Mouse (Mus musculus): Measurements from ENCODE around the gene Pcbp4. TPM values are rescaled to one million over a fixed set of nuclear protein-coding genes. Genes with fewer than 3 reads are reported as not detected.

Gene Pcbp4
- polyA plus RNA-seq, 1 experiment from 2014 or later = 300 TPM

GRCm38 (mm10) chr9:106477649-106478048 lies 24.6 kb downstream of the Pcbp4 start:
- H3K27ac ChIP-seq (ENCODE audit: low read depth, low read length) = no peak overlapping the region

GRCm38 (mm10) chr9:106478101-106478500 lies 25.0 kb downstream of the Pcbp4 start:
- ATAC-seq (replicated peaks; ENCODE audit: low FRiP score) (no peak), DNase-seq (ENCODE audit: low spot score) (peak; percentile 46)
- no peak overlapping the region for H3K27ac ChIP-seq (ENCODE audit: low read depth, low read length)
- H3K36me3 ChIP-seq (ENCODE audit: control insufficient read depth, insufficient read depth, low read length) = no peaks in the 10 kb centered on the region; the same call in 1 of the 2 replicates
- peak overlapping the region; percentile 76 for H3K4me2 ChIP-seq (ENCODE audit: low read depth, low read length, severe bottlenecking)
- H3K4me3 ChIP-seq (ENCODE audit: low read depth, low read length) = peak overlapping the region; percentile 70
- no peaks in the 10 kb centered on the region for H3K9me3 ChIP-seq (ENCODE audit: control insufficient read depth, low read length)
- H3K9ac ChIP-seq (ENCODE audit: low read length) = peak overlapping the region; percentile 64
- WGBS = 84% methylated on average over 9 of the region's 9 CpGs
- peaks cover 12% of the 10 kb centered on the region for H3K4me1 ChIP-seq (replicated peaks; ENCODE audit: control insufficient read depth, insufficient read depth, low read length)
- H3K27me3 ChIP-seq (ENCODE audit: control insufficient read depth, insufficient read depth, low read length) = no peaks in the 10 kb centered on the region

More at GRCm38 (mm10) chr9:106477649-106478048, 24.6 kb downstream of the Pcbp4 start:
- peak overlapping the region; percentile 64 for H3K9ac ChIP-seq (ENCODE audit: low read length)
- no peaks in the 10 kb centered on the region for H3K9me3 ChIP-seq (ENCODE audit: control insufficient read depth, low read length)
- H3K36me3 ChIP-seq (ENCODE audit: control insufficient read depth, insufficient read depth, low read length) = no peaks in the 10 kb centered on the region; the same call in 1 of the 2 replicates
- peak overlapping the region; percentile 76 for H3K4me2 ChIP-seq (ENCODE audit: low read depth, low read length, severe bottlenecking)
- peaks cover 12% of the 10 kb centered on the region for H3K4me1 ChIP-seq (replicated peaks; ENCODE audit: control insufficient read depth, insufficient read depth, low read length)
- no peak for DNase-seq (ENCODE audit: low spot score)
- peak overlapping the region; percentile 70 for H3K4me3 ChIP-seq (ENCODE audit: low read depth, low read length)
- no peak for ATAC-seq (replicated peaks; ENCODE audit: low FRiP score)
- 7% methylated on average over 16 of the region's 16 CpGs for WGBS
- no peaks in the 10 kb centered on the region for H3K27me3 ChIP-seq (ENCODE audit: control insufficient read depth, insufficient read depth, low read length)

GRCm38 (mm10) chr9:106480541-106480940 lies 27.4 kb downstream of the Pcbp4 start:
- 97% methylated on average over 7 of the region's 7 CpGs for WGBS
- no peak overlapping the region for H3K27ac ChIP-seq (ENCODE audit: low read depth, low read length)
- H3K36me3 ChIP-seq (ENCODE audit: control insufficient read depth, insufficient read depth, low read length) = no peaks in the 10 kb centered on the region; the same call in 1 of the 2 replicates

GRCm38 (mm10) chr9:106481075-106481474 lies 28.0 kb downstream of the Pcbp4 start:
- Histone ChIP-seq H3K4me2 (ENCODE audit: low read depth, low read length, severe bottlenecking) (no peak overlapping the region), H3K4me3 (ENCODE audit: low read depth, low read length) (no peak overlapping the region), H3K36me3 (ENCODE audit: control insufficient read depth, insufficient read depth, low read length) (no peaks in the 10 kb centered on the region; the same call in 1 of the 2 replicates), H3K4me1 (replicated peaks; ENCODE audit: control insufficient read depth, insufficient read depth, low read length) (peaks cover 10% of the 10 kb centered on the region), H3K9me3 (ENCODE audit: control insufficient read depth, low read length) (no peaks in the 10 kb centered on the region), H3K9ac (ENCODE audit: low read length) (no peak overlapping the region), H3K27ac (ENCODE audit: low read depth, low read length) (no peak overlapping the region), H3K27me3 (ENCODE audit: control insufficient read depth, insufficient read depth, low read length) (no peaks in the 10 kb centered on the region)
- ATAC-seq (replicated peaks; ENCODE audit: low FRiP score) = no peak
- WGBS = 93% methylated on average over 15 of the region's 15 CpGs
- DNase-seq (ENCODE audit: low spot score) = no peak

More at GRCm38 (mm10) chr9:106480541-106480940, 27.4 kb downstream of the Pcbp4 start:
- Histone ChIP-seq H3K4me2 (ENCODE audit: low read depth, low read length, severe bottlenecking) (no peak overlapping the region), H3K9ac (ENCODE audit: low read length) (no peak overlapping the region), H3K4me1 (replicated peaks; ENCODE audit: control insufficient read depth, insufficient read depth, low read length) (peaks cover 10% of the 10 kb centered on the region), H3K4me3 (ENCODE audit: low read depth, low read length) (no peak overlapping the region), H3K9me3 (ENCODE audit: control insufficient read depth, low read length) (no peaks in the 10 kb centered on the region), H3K27me3 (ENCODE audit: control insufficient read depth, insufficient read depth, low read length) (no peaks in the 10 kb centered on the region)
- DNase-seq (ENCODE audit: low spot score) = no peak
- ATAC-seq (replicated peaks; ENCODE audit: low FRiP score) = no peak

GRCm38 (mm10) chr9:106481676-106482075 lies 28.6 kb downstream of the Pcbp4 start:
- Histone ChIP-seq H3K4me1 (replicated peaks; ENCODE audit: control insufficient read depth, insufficient read depth, low read length) (peaks cover 5% of the 10 kb centered on the region; the same call in 1 of the 2 replicates), H3K27me3 (ENCODE audit: control insufficient read depth, insufficient read depth, low read length) (no peaks in the 10 kb centered on the region), H3K27ac (ENCODE audit: low read depth, low read length) (no peak overlapping the region), H3K36me3 (ENCODE audit: control insufficient read depth, insufficient read depth, low read length) (no peaks in the 10 kb centered on the region; the same call in 1 of the 2 replicates), H3K9me3 (ENCODE audit: control insufficient read depth, low read length) (no peaks in the 10 kb centered on the region), H3K4me3 (ENCODE audit: low read depth, low read length) (no peak overlapping the region), H3K4me2 (ENCODE audit: low read depth, low read length, severe bottlenecking) (no peak overlapping the region), H3K9ac (ENCODE audit: low read length) (no peak overlapping the region)
- ATAC-seq (replicated peaks; ENCODE audit: low FRiP score) (no peak), DNase-seq (ENCODE audit: low spot score) (no peak)
- WGBS = 93% methylated on average over 13 of the region's 13 CpGs

- Histone ChIP-seq H3K36me3 (ENCODE audit: control insufficient read depth, insufficient read depth, low read length) (no peaks in the 10 kb centered on the region; the same call in 1 of the 2 replicates), H3K9ac (ENCODE audit: low read length) (no peak overlapping the region), H3K9me3 (ENCODE audit: control insufficient read depth, low read length) (no peaks in the 10 kb centered on the region), H3K4me2 (ENCODE audit: low read depth, low read length, severe bottlenecking) (no peak overlapping the region), H3K4me1 (replicated peaks; ENCODE audit: control insufficient read depth, insufficient read depth, low read length) (peaks cover 5% of the 10 kb centered on the region; the same call in 1 of the 2 replicates), H3K27ac (ENCODE audit: low read depth, low read length) (no peak overlapping the region), H3K27me3 (ENCODE audit: control insufficient read depth, insufficient read depth, low read length) (no peaks in the 10 kb centered on the region), H3K4me3 (ENCODE audit: low read depth, low read length) (no peak overlapping the region)
- WGBS = 91% methylated on average over 17 of the region's 17 CpGs
- ATAC-seq (replicated peaks; ENCODE audit: low FRiP score) = no peak
- no peak for DNase-seq (ENCODE audit: low spot score)
These were observed 29.6 kb downstream of the Pcbp4 start for GRCm38 (mm10) chr9:106482578-106483115.

- no peak overlapping the region for H3K27ac ChIP-seq (ENCODE audit: low read depth, low read length)
- no peaks in the 10 kb centered on the region for H3K27me3 ChIP-seq (ENCODE audit: control insufficient read depth, insufficient read depth, low read length)
- no peak overlapping the region for H3K9ac ChIP-seq (ENCODE audit: low read length)
- ATAC-seq (replicated peaks; ENCODE audit: low FRiP score) (no peak), DNase-seq (ENCODE audit: low spot score) (no peak)
- H3K4me1 ChIP-seq (replicated peaks; ENCODE audit: control insufficient read depth, insufficient read depth, low read length) = peaks cover 1% of the 10 kb centered on the region; the same call in 1 of the 2 replicates
- no peak overlapping the region for H3K4me2 ChIP-seq (ENCODE audit: low read depth, low read length, severe bottlenecking)
- H3K9me3 ChIP-seq (ENCODE audit: control insufficient read depth, low read length) = no peaks in the 10 kb centered on the region
- H3K4me3 ChIP-seq (ENCODE audit: low read depth, low read length) = no peak overlapping the region
- no peaks in the 10 kb centered on the region; the same call in 1 of the 2 replicates for H3K36me3 ChIP-seq (ENCODE audit: control insufficient read depth, insufficient read depth, low read length)
- 98% methylated on average over 10 of the region's 10 CpGs for WGBS
These were observed 30.0 kb downstream of the Pcbp4 start for GRCm38 (mm10) chr9:106483136-106483535.

- Histone ChIP-seq H3K9me3 (ENCODE audit: control insufficient read depth, low read length) (no peaks in the 10 kb centered on the region), H3K9ac (ENCODE audit: low read length) (no peak overlapping the region), H3K4me1 (replicated peaks; ENCODE audit: control insufficient read depth, insufficient read depth, low read length) (no peaks in the 10 kb centered on the region), H3K4me3 (ENCODE audit: low read depth, low read length) (no peak overlapping the region), H3K4me2 (ENCODE audit: low read depth, low read length, severe bottlenecking) (no peak overlapping the region), H3K27me3 (ENCODE audit: control insufficient read depth, insufficient read depth, low read length) (no peaks in the 10 kb centered on the region), H3K27ac (ENCODE audit: low read depth, low read length) (no peak overlapping the region), H3K36me3 (ENCODE audit: control insufficient read depth, insufficient read depth, low read length) (no peaks in the 10 kb centered on the region; the same call in 1 of the 2 replicates)
- WGBS = 93% methylated on average over 17 of the region's 17 CpGs
- DNase-seq (ENCODE audit: low spot score) (no peak), ATAC-seq (replicated peaks; ENCODE audit: low FRiP score) (no peak)
These were observed 30.5 kb downstream of the Pcbp4 start for GRCm38 (mm10) chr9:106483606-106484005.

GRCm38 (mm10) chr9:106485076-106485475 lies 32.0 kb downstream of the Pcbp4 start:
- Histone ChIP-seq H3K27me3 (ENCODE audit: control insufficient read depth, insufficient read depth, low read length) (no peaks in the 10 kb centered on the region), H3K4me3 (ENCODE audit: low read depth, low read length) (no peak overlapping the region), H3K4me1 (replicated peaks; ENCODE audit: control insufficient read depth, insufficient read depth, low read length) (no peaks in the 10 kb centered on the region), H3K9ac (ENCODE audit: low read length) (no peak overlapping the region), H3K36me3 (ENCODE audit: control insufficient read depth, insufficient read depth, low read length) (no peaks in the 10 kb centered on the region; the same call in 1 of the 2 replicates), H3K9me3 (ENCODE audit: control insufficient read depth, low read length) (no peaks in the 10 kb centered on the region), H3K4me2 (ENCODE audit: low read depth, low read length, severe bottlenecking) (no peak overlapping the region), H3K27ac (ENCODE audit: low read depth, low read length) (no peak overlapping the region)
- WGBS = 69% methylated on average over 10 of the region's 10 CpGs
- ATAC-seq (replicated peaks; ENCODE audit: low FRiP score) (no peak), DNase-seq (ENCODE audit: low spot score) (no peak)

Data from forebrain, embryonic 11.5 days (tissue).